In the genomic region with DNA sequence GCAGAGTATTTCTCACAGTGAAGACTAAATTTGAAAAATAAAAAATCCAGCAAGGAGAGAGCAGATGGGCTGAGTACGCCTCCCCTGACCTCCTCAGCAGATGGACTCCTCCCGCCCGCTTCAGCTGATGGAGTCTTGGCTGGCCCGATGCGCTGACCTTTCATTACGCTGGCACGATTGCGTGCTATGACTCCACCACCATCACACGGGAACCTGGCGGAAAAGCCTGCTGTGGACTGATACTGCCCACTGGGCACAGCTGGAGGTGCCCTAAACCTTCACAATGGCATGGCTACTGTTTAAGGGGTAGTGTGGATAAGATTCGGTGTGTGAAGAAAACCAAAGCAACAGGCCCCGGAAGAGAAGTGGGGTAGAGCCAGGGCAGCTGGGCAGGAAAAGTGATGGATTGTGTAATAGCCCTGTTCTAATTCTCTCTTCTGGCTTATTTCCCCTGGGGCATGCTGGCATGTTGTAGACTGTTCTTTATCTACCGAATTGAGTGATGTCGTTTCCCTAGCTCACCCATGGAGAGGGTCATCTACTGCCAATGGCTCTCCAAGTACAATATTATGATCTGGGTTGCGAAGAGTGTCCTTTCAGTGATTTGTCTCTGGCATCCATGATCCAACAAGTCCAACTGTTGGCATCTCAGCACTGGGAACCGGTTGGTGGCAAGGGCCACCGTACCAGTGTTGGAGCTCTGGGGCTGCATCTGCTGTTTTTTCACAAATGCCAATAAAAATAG, we compare ENCODE assay signal across 15 mouse cellular contexts. TPM values are rescaled to one million over a fixed set of nuclear protein-coding genes. Genes with fewer than 3 reads are reported as not detected.
DNase-seq lines count a peak whose midpoint lies in the region; ATAC-seq and TF ChIP-seq lines count a peak whose summit lies in the region.
"Had no signal": no experiment of that assay in that cellular context is flagged by ENCODE, and none has a peak within 500 bp of the region (broad histone marks: within the 10 kb centered on the region; RNA-seq: fewer than 3 reads in every experiment).

No protein-coding gene starts in this region.

- peak overlapping the region; percentile 49 for H3K27ac ChIP-seq in cerebellum, adult 2 months (ENCODE audit: insufficient read depth, low read length)
- H3K27ac ChIP-seq: embryonic facial prominence, embryonic 10.5 days; forebrain, embryonic 12.5 days; liver, embryonic 13.5 days; neural tube, embryonic 15.5 days had no signal

- no peaks in the 10 kb centered on the region for H3K27me3 ChIP-seq in cerebellum, adult 2 months (ENCODE audit: control insufficient read depth, insufficient read depth, low read length)
- H3K27me3 ChIP-seq: forebrain, embryonic 12.5 days; liver, embryonic 13.5 days; neural tube, embryonic 15.5 days had no signal

- TF ChIP-seq CTCF in cerebellum, adult 2 months (IDR thresholded peaks at IDR 0.05; ENCODE audit: borderline replicate concordance, insufficient read depth, low read depth, low read length), result no peak

- WGBS in cerebellum, adult 2 months, result 10% methylated on average over 17 of the region's 17 CpGs

- H3K4me3 ChIP-seq in cerebellum, adult 2 months (replicated peaks; ENCODE audit: insufficient read depth, low read depth, low read length), result no peak overlapping the region
- H3K4me3 ChIP-seq: embryonic facial prominence, embryonic 10.5 days; forebrain, embryonic 12.5 days; liver, embryonic 13.5 days; neural tube, embryonic 15.5 days had no signal

- H3K4me1 ChIP-seq in cerebellum, adult 2 months (ENCODE audit: control insufficient read depth, insufficient read depth, low read length), result peaks cover 16% of the 10 kb centered on the region
- H3K4me1 ChIP-seq: embryonic facial prominence, embryonic 10.5 days; forebrain, embryonic 12.5 days had no signal

- 0 out of 2 replicates have a peak, but pooled peaks have one; percentile 28 for ATAC-seq in frontal cortex, adult (ENCODE audit: low TSS enrichment)
- ATAC-seq in granulocyte monocyte progenitor cell, adult 5-6 weeks (replicated peaks; ENCODE audit: poor library complexity, severe bottlenecking), result peak; percentile 57

- no peak for DNase-seq in frontal cortex, postnatal 25 days (ENCODE audit: low spot score in 2 of 2)
- peak; percentile 31 for DNase-seq in Muller cell, postnatal 12 days (ENCODE audit: inconsistent ontology term)
- DNase-seq in cerebellum, adult 2 months, result peak; percentile 85 to 89
- DNase-seq in ovary, postnatal 14 days (ENCODE audit: low spot score), result no peak
- no peak for DNase-seq in urinary bladder, adult 2 months (ENCODE audit: low spot score)
- DNase-seq in gastrocnemius, adult 18-20 months (ENCODE audit: low spot score), result no peak
- DNase-seq: B cell, adult 2 months; kidney, postnatal 10 days; liver, embryonic 13.5 days; thymus, postnatal 25 days had no signal

- TF ChIP-seq POLR2A in cerebellum, adult 2 months (IDR thresholded peaks at IDR 0.05; ENCODE audit: borderline replicate concordance, insufficient read depth, low read length), result no peak

RNA-seq across cellular contexts. Expression of gene Haao, which starts 35.4 kb away (rescaled TPM):
- 0.51 and 0.75 TPM in 2 replicates for polyA plus RNA-seq in cerebellum, adult 2 months (2012; rRNA removed)
- 36.7 and 42.2 TPM in 2 replicates for total RNA-seq in granulocyte monocyte progenitor cell, adult 5-6 weeks (2014; fragmentation: Nextera tagmentation)
- total RNA-seq in granulocyte monocyte progenitor cell, adult 5-6 weeks (2017), result 17.0 and 26.2 TPM in 2 replicates
- 0.69 and 0.81 TPM in 2 replicates for polyA plus RNA-seq in urinary bladder, adult 2 months (2012; rRNA removed)
- total RNA-seq in gastrocnemius, adult 18-20 months (2021), result under 1 TPM in 1 of 2 experiments, not detected in 1; 0.38 TPM
- polyA plus RNA-seq: embryonic facial prominence, embryonic 10.5 days; forebrain, embryonic 12.5 days had no signal

Comparison
In these comparisons a context has a peak if more than half of its experiments do, and no peak if none do; other contexts are left out.
1. DNase-seq: peak in Muller cell, postnatal 12 days (single experiment) and cerebellum, adult 2 months (2 of 2); none in frontal cortex, postnatal 25 days (0 of 2), ovary, postnatal 14 days (single experiment), urinary bladder, adult 2 months (single experiment) and gastrocnemius, adult 18-20 months (single experiment).
2. RNA of gene Haao, which starts 35.4 kb away (total RNA-seq): 17.0 to 42.2 TPM in granulocyte monocyte progenitor cell, adult 5-6 weeks; 0.38 TPM in gastrocnemius, adult 18-20 months; every median in the first group is over 10 times any median in the second.